Mouse (Mus musculus) heart, postnatal 0 days (tissue): ENCODE measurements at regions not wholly inside any gene's neighbourhood (a gene's known extent, or its start where the extent isn't known, plus 50 kb on each side); places are given as distances from the start of the nearest gene placed in this dataset.

ENCODE experiments used
- CTCF ChIP-seq: IDR thresholded peaks from 2 replicates; pipeline ENCODE4 v1.5.1; 2016; ENCODE audit warnings: antibody characterized with exemption, control low read depth, low read depth
- EP300 ChIP-seq: IDR thresholded peaks from 2 replicates; pipeline ENCODE4 v1.6.1; 2016; ENCODE audit warnings: antibody characterized with exemption, low read depth

- no peak for TF ChIP-seq CTCF
- TF ChIP-seq EP300: no peak
Measured at GRCm38 (mm10) chr1:55820866-55821500, 415.3 kb downstream of the Plcl1 start.
